Mouse (Mus musculus) limb, embryonic 11.5 days (tissue): ENCODE results near the gene Tmem171. TPM values are rescaled to one million over a fixed set of nuclear protein-coding genes. Genes with fewer than 3 reads are reported as not detected.

ENCODE experiments used
- ATAC-seq: fragments of 200-750 bp; cut with Nextera tagmentation; 2 replicates; pipeline ENCODE4 v1.8.0; 2017; ENCODE audit warnings: low read depth; ENCODE audit not compliant: insufficient number of reproducible peaks, low FRiP score, low TSS enrichment
- DNase-seq: peaks from one replicate; pipeline ENCODE4 v3.0.0-alpha.2; 2015; ENCODE audit warnings: low spot score
- H3K27ac ChIP-seq: fragments of 300-500 bp; sonication (generic); replicated peaks from 2 replicates; pipeline ENCODE4 v1.5.1; 2014; ENCODE audit warnings: low read depth, mild to moderate bottlenecking, low read length
- H3K27me3 ChIP-seq: fragments of 300-500 bp; sonication (generic); 2 replicates; pipeline ENCODE4 v1.6.1; 2014; ENCODE audit warnings: mild to moderate bottlenecking, low read length, mixed read lengths; ENCODE audit not compliant: control insufficient read depth, insufficient read depth
- H3K36me3 ChIP-seq: fragments of 300-500 bp; sonication (generic); 2 replicates; pipeline ENCODE4 v1.6.1; 2014; ENCODE audit warnings: mild to moderate bottlenecking, low read length, moderate library complexity, mixed read lengths; ENCODE audit not compliant: control insufficient read depth, insufficient read depth
- H3K4me1 ChIP-seq: fragments of 300-500 bp; sonication (generic); 2 replicates; pipeline ENCODE4 v1.6.1; 2014; ENCODE audit warnings: low read length, mixed read lengths; ENCODE audit not compliant: control insufficient read depth, insufficient read depth
- H3K4me2 ChIP-seq: fragments of 300-500 bp; sonication (generic); 2 replicates; pipeline ENCODE4 v1.6.1; 2014; ENCODE audit warnings: low read depth, mild to moderate bottlenecking, moderate library complexity; ENCODE audit not compliant: severe bottlenecking
- H3K4me3 ChIP-seq: fragments of 300-500 bp; sonication (generic); 2 replicates; pipeline ENCODE4 v1.5.1; 2014; ENCODE audit warnings: low read depth, low read length
- H3K9ac ChIP-seq: fragments of 300-500 bp; sonication (generic); 2 replicates; pipeline ENCODE4 v1.6.1; 2014; ENCODE audit warnings: mild to moderate bottlenecking, low read length
- H3K9me3 ChIP-seq: fragments of 300-500 bp; sonication (generic); 2 replicates; pipeline ENCODE4 v1.6.1; 2016; ENCODE audit warnings: low read length; ENCODE audit not compliant: control insufficient read depth
- WGBS: fragments of 180-500 bp; shearing (Covaris S2); extraction: QIAGEN DNeasy Blood & Tissue Kit; methylation state at CpG from one replicate; pipeline ENCODE4 v1.1.7; 2014; 5-methylcytosine and 5-hydroxymethylcytosine counted together
- polyA plus RNA-seq: library from polyadenylated mRNA; unstranded; fragments of >200 nt; fragmentation: Nextera tagmentation; extraction: Ambion mirVana; gene quantifications from 2 replicates; pipeline ENCODE4 v1.2.1, GENCODE M21; 2014

The Tmem171 gene
- polyA plus RNA-seq, 1 experiment from 2014 or later = not detected

DNA sequence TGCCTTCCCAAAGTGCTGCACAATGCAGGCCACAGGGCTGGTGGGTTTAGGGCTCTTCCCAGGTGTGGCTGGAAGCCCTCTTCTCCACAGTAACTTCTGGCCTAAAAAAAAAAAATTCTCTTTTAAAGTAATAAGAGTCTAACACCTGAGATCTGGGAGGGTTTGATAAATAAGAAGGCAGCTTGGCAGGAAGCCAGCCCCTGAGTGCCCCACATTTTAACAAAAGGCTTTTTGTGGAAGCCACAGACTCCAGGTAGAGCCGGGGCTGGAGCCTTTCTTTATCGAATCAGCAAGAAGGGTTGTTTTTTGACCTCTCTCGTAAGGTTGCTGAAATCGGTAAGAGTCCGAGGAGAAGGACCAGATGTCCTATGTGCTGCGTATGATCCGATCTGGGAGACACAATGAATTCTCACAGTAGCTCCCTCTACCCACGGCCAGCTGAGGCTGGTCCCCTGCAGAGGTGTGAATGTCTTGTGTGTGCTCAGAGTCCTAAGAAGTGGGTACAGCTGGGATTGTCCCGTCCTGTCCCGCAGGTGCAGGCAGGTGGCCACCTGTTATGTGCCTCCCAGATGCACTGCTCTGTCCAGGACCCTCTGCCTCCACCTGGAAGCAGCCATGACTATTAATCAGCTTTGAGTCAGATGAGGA lies 6.2 kb upstream of the Tmem171 start:
- H3K27me3 ChIP-seq = peaks cover 1% of the 10 kb centered on the region
- ATAC-seq = peak; percentile 63; the same call in 1 of the 2 replicates
- no peak overlapping the region for H3K27ac ChIP-seq
- WGBS = 68% methylated on average over 10 of the region's 10 CpGs
- H3K9me3 ChIP-seq = no peaks in the 10 kb centered on the region
- H3K4me2 ChIP-seq = no peak overlapping the region
- H3K9ac ChIP-seq = no peak overlapping the region
- DNase-seq = no peak
- H3K4me3 ChIP-seq = no peak overlapping the region
- H3K36me3 ChIP-seq = no peaks in the 10 kb centered on the region
- H3K4me1 ChIP-seq = peaks cover 8% of the 10 kb centered on the region; the same call in 1 of the 2 replicates

DNA sequence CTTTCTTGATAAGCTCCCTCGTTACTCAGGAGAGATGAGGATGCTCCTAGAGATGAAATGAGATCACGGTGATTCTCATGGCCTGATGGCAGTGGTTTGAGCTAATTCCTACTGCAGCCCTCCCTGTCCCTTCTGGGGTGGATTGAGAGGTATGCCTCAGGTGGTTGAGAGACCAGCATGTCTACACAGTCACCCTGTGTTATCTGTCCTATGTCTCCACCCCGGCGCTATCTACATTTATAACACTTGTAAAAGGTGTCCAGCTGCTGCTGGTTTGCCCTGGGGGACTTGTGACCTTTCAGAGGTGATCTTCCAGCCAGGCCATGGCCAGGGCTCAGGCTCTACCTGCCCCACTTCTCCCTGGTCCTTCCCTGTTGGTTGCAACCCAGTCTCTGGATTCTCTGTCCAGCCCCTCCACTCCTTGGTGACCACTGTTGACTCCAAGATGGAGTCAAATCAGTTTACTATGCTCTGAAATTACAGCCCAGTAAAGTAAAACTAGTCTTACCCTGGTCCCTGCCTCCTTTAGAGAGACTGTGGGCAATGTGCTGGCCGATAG lies 5.4 kb upstream of the Tmem171 start:
- ATAC-seq = no peak
- Histone ChIP-seq H3K27ac (no peak overlapping the region), H3K9ac (no peak overlapping the region), H3K27me3 (peaks cover 9% of the 10 kb centered on the region), H3K4me3 (no peak overlapping the region), H3K9me3 (no peaks in the 10 kb centered on the region), H3K4me1 (peaks cover 8% of the 10 kb centered on the region; the same call in 1 of the 2 replicates), H3K36me3 (no peaks in the 10 kb centered on the region), H3K4me2 (no peak overlapping the region)
- 59% methylated on average over 5 of the region's 5 CpGs for WGBS
- DNase-seq = no peak

DNA sequence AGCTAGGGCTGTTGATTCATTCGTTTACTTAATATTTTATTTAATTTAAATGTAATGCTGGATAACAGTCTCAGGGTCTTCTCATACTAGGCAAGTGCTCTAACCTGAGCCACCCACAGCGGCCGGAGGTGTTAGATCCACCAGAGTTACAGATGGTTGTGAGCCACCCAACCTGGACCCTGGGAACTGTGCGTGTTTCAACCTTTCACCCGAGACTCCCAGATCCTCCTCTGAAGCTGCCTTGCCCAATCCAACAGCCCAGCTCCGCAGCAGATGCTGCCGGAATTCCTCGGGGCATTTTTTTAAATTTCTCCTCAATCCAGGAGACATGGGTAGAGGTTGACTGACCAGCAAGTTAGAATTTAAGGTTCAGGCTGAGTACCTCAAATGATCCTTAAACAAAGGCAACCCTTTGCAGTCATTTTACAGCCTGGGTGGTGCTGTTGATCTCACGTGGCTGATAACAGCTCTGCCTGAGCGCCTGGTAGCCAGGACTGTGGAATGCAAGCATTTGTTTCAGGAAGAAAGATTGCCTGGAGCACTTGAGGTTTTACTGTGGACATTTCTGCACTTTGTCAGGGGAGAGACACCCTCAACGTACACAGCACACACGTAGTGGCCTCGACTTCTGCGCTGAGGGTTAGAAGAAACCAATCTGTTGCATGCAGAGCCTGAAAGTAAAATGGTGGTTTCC lies 4.6 kb upstream of the Tmem171 start:
- Histone ChIP-seq H3K4me2 (no peak overlapping the region), H3K9me3 (no peaks in the 10 kb centered on the region), H3K4me3 (no peak overlapping the region), H3K36me3 (no peaks in the 10 kb centered on the region), H3K4me1 (peaks cover 11% of the 10 kb centered on the region; the same call in 1 of the 2 replicates), H3K9ac (no peak overlapping the region), H3K27ac (no peak overlapping the region), H3K27me3 (peaks cover 16% of the 10 kb centered on the region)
- WGBS = 42% methylated on average over 14 of the region's 14 CpGs
- DNase-seq (no peak), ATAC-seq (no peak)

DNA sequence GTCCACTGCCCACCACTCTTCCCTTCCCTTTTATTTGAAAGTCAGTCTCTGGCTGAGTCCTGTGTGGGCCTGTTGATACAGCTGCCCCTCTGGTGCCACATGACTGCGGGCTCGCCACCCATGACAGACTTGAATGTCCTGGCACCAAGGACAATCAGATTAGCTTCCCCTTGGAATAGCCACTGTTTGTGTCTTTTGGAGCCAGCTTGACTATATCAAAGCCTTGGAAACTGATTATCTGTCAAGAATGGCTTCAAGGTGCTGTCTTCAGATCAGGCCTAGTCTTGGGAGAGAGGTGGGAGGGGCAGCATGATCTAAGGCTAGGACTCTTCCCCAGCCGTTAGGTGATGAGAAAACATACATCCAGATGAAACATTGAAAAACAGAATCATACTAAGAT lies 2.1 kb upstream of the Tmem171 start:
- peaks cover 26% of the 10 kb centered on the region for H3K27me3 ChIP-seq
- H3K4me3 ChIP-seq = no peak overlapping the region
- no peaks in the 10 kb centered on the region for H3K36me3 ChIP-seq
- ATAC-seq (no peak), DNase-seq (no peak)
- peaks cover 11% of the 10 kb centered on the region; the same call in 1 of the 2 replicates for H3K4me1 ChIP-seq
- 86% methylated on average over 3 of the region's 3 CpGs for WGBS
- H3K9ac ChIP-seq = no peak overlapping the region
- no peaks in the 10 kb centered on the region for H3K9me3 ChIP-seq
- no peak overlapping the region for H3K27ac ChIP-seq
- no peak overlapping the region for H3K4me2 ChIP-seq

- 33% methylated on average over 2 of the region's 2 CpGs for WGBS
- no peaks in the 10 kb centered on the region for H3K9me3 ChIP-seq
- H3K27me3 ChIP-seq = peaks cover 26% of the 10 kb centered on the region
- H3K9ac ChIP-seq = no peak overlapping the region
- H3K4me2 ChIP-seq = no peak overlapping the region
- DNase-seq (no peak), ATAC-seq (no peak)
- no peaks in the 10 kb centered on the region for H3K36me3 ChIP-seq
- H3K4me1 ChIP-seq = peaks cover 6% of the 10 kb centered on the region; the same call in 1 of the 2 replicates
- H3K27ac ChIP-seq = no peak overlapping the region
- H3K4me3 ChIP-seq = no peak overlapping the region; the same call in 1 of the 2 replicates
Measured at GRCm38 (mm10) chr13:98695546-98695945, 912 bp upstream of the Tmem171 start.

DNA sequence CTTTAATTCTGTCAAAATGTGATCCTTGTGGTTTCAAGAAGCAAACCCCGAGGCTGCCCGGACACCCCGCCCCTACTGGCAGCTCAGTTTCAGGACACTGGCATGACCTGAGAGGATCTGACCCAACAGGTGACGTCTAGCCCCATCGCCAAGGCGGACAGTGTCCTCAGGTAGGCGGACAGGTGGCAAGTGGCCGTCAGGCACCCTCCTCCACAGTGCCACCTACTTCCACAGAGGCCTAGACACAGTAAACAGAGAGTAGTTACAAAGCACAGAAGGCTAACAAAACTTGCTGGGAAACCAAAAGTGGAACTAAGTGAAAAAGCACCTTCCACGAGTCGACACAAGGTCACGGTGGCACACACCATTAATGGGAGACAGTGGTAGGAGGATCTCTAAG lies 1.3 kb downstream of the Tmem171 start:
- Histone ChIP-seq H3K27me3 (peaks cover 26% of the 10 kb centered on the region), H3K4me2 (no peak overlapping the region), H3K9ac (no peak overlapping the region), H3K4me3 (no peak overlapping the region), H3K4me1 (0 out of 2 replicates have a peak, but pooled peaks cover 3% of the 10 kb centered on the region), H3K27ac (no peak overlapping the region), H3K9me3 (no peaks in the 10 kb centered on the region), H3K36me3 (no peaks in the 10 kb centered on the region)
- ATAC-seq (no peak), DNase-seq (no peak)
- 91% methylated on average over 11 of the region's 11 CpGs for WGBS

DNA sequence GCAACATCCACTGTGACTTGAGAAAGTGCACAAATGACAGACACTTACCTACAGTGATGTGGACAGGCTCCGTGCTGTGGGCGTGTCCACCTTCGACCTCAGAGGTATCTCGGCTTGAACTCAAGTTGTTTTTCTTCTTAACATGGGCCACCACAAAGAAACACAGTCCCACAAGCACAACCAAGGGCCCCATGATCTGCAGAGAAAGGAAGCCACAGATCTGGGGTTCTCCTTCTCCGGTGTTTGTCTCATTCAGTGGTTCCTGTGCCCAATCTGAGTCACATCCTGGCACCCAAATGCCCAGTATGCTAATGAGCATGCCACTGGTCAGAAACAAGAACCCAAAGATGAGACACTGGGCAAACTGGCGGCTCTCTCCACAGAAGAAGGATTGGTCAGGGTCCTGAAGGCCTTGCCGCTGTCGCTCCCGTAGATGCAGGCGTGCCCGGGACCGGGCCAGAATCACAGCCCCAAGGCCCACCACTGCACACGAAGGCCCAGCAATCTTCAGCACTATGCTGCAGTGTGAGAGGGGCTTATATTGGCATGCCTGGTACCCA lies 2.6 kb downstream of the Tmem171 start:
- Histone ChIP-seq H3K4me2 (no peak overlapping the region), H3K27ac (no peak overlapping the region), H3K9ac (no peak overlapping the region), H3K27me3 (peaks cover 26% of the 10 kb centered on the region), H3K9me3 (no peaks in the 10 kb centered on the region), H3K36me3 (no peaks in the 10 kb centered on the region), H3K4me3 (no peak overlapping the region), H3K4me1 (0 out of 2 replicates have a peak, but pooled peaks cover 3% of the 10 kb centered on the region)
- ATAC-seq (no peak), DNase-seq (no peak)
- 90% methylated on average over 13 of the region's 13 CpGs for WGBS

- Histone ChIP-seq H3K36me3 (no peaks in the 10 kb centered on the region), H3K4me1 (0 out of 2 replicates have a peak, but pooled peaks cover 3% of the 10 kb centered on the region), H3K9me3 (no peaks in the 10 kb centered on the region), H3K27ac (no peak overlapping the region), H3K9ac (no peak overlapping the region), H3K4me2 (no peak overlapping the region), H3K27me3 (peaks cover 25% of the 10 kb centered on the region), H3K4me3 (no peak overlapping the region)
- DNase-seq = no peak
- no peak for ATAC-seq
- WGBS = 92% methylated on average over 11 of the region's 11 CpGs
Measured at GRCm38 (mm10) chr13:98690886-98691285, 3.7 kb downstream of the Tmem171 start.
